Mouse (Mus musculus): ENCODE data around the gene Gm38392. TPM values are rescaled to one million over a fixed set of nuclear protein-coding genes. Genes with fewer than 3 reads are reported as not detected.
"Not testable (repeated sequence)": the region's sequence is repeated elsewhere in the genome, so short reads cannot be mapped to it uniquely, and the experiment has no call there.

Gene Gm38392
- polyA plus RNA-seq, 1 experiment, result 0.48 TPM

DNA sequence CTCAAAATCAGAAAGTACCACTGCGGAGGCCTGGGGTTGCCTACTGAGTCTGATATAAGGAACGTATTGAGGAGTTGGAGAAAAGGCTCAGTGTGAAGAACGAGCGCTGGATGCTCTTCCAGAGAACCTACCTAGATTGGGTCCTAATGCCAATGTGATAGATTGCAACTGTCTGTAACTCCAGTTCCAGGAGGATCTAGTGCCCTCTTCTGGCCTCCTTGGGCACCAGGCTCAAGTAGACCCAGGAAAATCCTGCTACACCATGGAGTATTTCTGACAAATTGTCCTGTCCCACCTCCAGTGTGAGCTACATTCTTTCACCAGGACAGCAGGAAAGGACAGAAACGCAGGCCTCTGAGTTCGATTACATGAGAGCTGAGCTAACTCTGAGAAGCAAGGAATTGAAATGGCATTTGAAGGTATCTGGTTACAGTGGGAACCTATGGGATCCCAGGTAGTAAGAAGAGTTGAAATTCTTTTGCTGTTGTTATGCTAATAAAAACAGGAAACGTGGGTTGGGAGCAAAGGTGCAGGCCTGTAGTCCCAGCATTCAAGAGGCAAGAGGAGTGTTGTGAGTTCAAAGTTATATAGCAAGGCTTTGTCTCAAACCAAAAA, 10.4 kb downstream of the Gm38392 start:
- Histone ChIP-seq H3K4me3 (ENCODE audit: insufficient read depth, low read length) (no peak overlapping the region), H3K27ac (ENCODE audit: insufficient read depth, low read depth, low read length) (no peak overlapping the region), H3K4me1 (ENCODE audit: control insufficient read depth, insufficient read depth, low read length) (no peaks in the 10 kb centered on the region)
- TF ChIP-seq CTCF (IDR thresholded peaks at IDR 0.05; ENCODE audit: low read depth, low read length) (peak; percentile 47; the same call in 1 of the 2 replicates), POLR2A (IDR thresholded peaks at IDR 0.05; ENCODE audit: borderline replicate concordance, low read depth, low read length) (no peak)

DNA sequence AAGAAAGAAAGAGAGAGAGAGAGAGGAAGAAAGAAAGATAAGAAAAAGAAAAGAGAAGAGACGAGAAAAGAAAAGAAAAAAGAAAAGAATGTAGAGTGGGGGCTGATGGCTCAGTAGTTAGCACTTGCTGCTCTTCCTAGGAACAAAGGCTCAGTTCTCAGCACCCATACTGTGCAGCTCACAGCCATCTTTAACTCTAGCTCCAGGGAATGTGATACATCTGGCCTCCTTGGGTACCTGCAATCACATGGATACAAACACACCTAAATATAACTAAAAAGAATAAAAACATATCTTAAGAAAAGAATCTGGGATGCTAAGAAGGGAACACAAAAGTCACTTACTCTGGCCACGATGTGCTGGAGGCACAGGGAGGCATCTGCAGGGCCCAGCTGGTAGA, 10.9 kb downstream of the Gm38392 start:
- TF ChIP-seq CTCF (IDR thresholded peaks at IDR 0.05; ENCODE audit: low read depth, low read length), result no peak
- TF ChIP-seq POLR2A (IDR thresholded peaks at IDR 0.05; ENCODE audit: borderline replicate concordance, low read depth, low read length), result no peak
- no peaks in the 10 kb centered on the region for H3K4me1 ChIP-seq (ENCODE audit: control insufficient read depth, insufficient read depth, low read length)
- no peak overlapping the region for H3K4me3 ChIP-seq (ENCODE audit: insufficient read depth, low read length)
- no peak overlapping the region for H3K27ac ChIP-seq (ENCODE audit: insufficient read depth, low read depth, low read length)

DNA sequence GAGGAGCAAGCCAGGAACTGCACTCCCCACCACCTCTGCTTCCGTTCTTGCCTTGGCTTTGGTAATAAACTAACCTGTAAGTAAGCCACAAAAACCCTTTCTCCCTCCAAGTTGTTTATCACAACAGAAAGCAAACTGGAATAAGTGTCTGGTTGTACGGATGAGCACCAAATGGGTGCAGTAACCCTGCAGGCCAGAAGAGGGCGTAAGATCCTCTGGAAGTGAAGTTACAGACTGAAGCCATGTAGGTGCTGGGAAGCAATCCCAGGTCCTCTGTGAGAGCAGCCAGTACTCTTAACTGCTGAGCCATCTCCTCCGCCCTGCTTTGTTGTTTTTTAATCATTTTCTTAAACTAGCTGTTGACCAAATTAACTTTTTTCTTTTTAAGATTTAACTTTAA, 13.0 kb downstream of the Gm38392 start:
- Histone ChIP-seq H3K4me3 (ENCODE audit: insufficient read depth, low read length) (no peak overlapping the region), H3K4me1 (ENCODE audit: control insufficient read depth, insufficient read depth, low read length) (no peaks in the 10 kb centered on the region), H3K27ac (ENCODE audit: insufficient read depth, low read depth, low read length) (no peak overlapping the region)
- TF ChIP-seq POLR2A (IDR thresholded peaks at IDR 0.05; ENCODE audit: borderline replicate concordance, low read depth, low read length) (no peak), CTCF (IDR thresholded peaks at IDR 0.05; ENCODE audit: low read depth, low read length) (0 out of 2 replicates have a peak, but pooled peaks have one; percentile 15)

DNA sequence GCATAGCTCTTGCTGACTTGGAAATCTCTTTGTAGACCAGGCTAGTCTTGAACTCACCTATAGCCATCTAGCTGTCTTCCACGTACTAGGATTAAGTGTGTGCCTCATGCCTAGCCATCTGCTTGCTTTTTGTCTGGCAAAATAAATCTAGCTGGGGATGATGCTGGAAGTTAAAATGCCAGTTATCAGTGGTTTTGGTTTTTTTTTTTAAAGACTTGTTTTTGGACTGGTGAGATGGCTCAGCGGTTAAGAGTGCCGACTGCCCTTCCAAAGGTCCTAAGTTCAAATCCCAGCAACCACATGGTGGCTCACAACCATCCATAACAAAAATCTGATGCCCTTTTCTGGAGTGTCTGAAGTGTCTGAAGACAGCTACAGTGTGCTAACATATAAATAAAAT, 15.2 kb downstream of the Gm38392 start:
- Histone ChIP-seq H3K4me3 (ENCODE audit: insufficient read depth, low read length) (no peak overlapping the region), H3K4me1 (ENCODE audit: control insufficient read depth, insufficient read depth, low read length) (no peaks in the 10 kb centered on the region), H3K27ac (ENCODE audit: insufficient read depth, low read depth, low read length) (no peak overlapping the region)
- TF ChIP-seq CTCF (IDR thresholded peaks at IDR 0.05; ENCODE audit: low read depth, low read length), result no peak
- no peak for TF ChIP-seq POLR2A (IDR thresholded peaks at IDR 0.05; ENCODE audit: borderline replicate concordance, low read depth, low read length)

DNA sequence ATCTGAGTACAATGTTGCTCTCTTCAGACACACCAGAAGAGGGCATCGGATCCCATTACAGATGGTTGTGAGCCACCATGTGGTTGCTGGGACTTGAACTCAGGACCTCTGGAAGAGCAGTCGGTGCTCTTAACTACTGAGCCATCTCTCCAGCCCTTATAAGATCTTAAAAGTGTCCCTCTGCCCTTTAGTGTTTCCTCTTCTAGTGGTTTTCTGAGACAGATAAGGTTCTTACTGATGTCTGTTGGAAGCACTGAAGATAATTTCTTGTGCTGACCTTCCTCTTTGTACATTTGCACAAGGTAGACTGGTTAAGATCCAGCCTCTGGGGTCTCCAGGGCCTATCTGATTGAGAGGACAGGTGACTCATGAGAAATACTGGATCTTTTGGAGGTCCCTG, 15.7 kb downstream of the Gm38392 start:
- H3K4me1 ChIP-seq (ENCODE audit: control insufficient read depth, insufficient read depth, low read length); H3K4me3 ChIP-seq (ENCODE audit: insufficient read depth, low read length); H3K27ac ChIP-seq (ENCODE audit: insufficient read depth, low read depth, low read length): not testable (repeated sequence)

DNA sequence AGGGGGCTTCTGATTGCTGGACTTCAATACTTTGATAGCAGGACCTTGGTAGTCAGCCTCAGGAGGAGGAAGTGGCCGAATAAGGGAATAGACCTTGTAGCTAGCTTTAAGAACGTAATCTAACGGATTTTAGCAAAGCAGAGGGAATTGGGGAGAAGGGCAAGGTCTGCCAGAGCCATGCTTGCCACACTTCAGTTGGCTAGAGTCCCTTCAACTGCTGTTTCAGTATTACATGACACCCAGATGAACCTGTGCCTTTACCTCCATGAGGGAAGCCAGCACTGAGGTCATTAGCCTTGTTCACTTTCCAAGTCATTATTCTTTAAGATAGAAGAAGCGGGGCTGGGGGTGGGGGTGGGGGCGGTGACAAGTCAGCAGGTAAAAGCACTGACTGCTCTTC, 18.0 kb downstream of the Gm38392 start:
- no peak overlapping the region for H3K27ac ChIP-seq (ENCODE audit: insufficient read depth, low read depth, low read length)

DNA sequence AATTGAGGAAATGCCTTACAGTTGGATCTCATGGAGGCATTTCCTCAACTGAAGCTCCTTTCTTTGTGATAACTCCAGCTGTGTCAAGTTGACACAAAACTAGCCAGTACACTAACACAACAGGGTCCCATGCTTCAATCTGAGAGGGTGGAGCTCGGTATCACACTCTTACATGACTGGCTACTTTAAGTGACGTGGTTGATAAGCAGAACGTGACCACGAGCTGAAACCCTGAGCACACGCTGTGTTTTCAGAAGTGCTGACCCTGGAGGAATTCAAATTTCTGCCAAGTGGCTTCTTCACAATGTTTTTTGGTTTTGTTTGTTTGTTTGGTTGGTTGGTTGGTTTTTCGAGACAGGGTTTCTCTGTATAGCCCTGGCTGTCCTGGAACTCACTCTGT, 19.0 kb downstream of the Gm38392 start:
- H3K27ac ChIP-seq (ENCODE audit: insufficient read depth, low read depth, low read length); H3K4me3 ChIP-seq (ENCODE audit: insufficient read depth, low read length); H3K4me1 ChIP-seq (ENCODE audit: control insufficient read depth, insufficient read depth, low read length): not testable (repeated sequence)

More for the DNA sequence above, 18.0 kb downstream of the Gm38392 start:
- Histone ChIP-seq H3K4me1 (ENCODE audit: control insufficient read depth, insufficient read depth, low read length) (no peaks in the 10 kb centered on the region), H3K4me3 (ENCODE audit: insufficient read depth, low read length) (no peak overlapping the region)
- TF ChIP-seq POLR2A (IDR thresholded peaks at IDR 0.05; ENCODE audit: borderline replicate concordance, low read depth, low read length) (no peak), CTCF (IDR thresholded peaks at IDR 0.05; ENCODE audit: low read depth, low read length) (no peak)

DNA sequence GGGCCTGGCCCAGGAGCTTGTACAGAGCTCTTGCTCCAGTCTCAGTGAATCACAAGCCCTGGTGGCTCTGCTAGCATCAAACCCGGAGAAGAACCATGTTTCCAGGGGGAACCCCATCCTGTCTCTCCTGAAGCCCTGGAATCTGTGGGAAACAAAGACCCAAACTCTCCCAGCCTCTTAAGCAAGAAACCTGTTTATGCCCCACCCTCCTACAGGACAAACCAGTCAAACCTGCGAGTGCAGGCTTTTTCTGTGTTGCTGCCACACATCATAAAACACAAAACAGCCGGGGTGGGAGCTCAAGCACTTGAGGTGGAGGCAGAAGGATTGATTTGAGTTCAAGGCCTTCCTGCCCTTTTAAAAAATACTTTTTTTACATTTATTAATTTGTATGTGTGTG, 24.7 kb downstream of the Gm38392 start:
- H3K4me1 ChIP-seq (ENCODE audit: control insufficient read depth, insufficient read depth, low read length), result no peaks in the 10 kb centered on the region
- H3K27ac ChIP-seq (ENCODE audit: insufficient read depth, low read depth, low read length), result no peak overlapping the region
- TF ChIP-seq CTCF (IDR thresholded peaks at IDR 0.05; ENCODE audit: low read depth, low read length) (no peak), POLR2A (IDR thresholded peaks at IDR 0.05; ENCODE audit: borderline replicate concordance, low read depth, low read length) (no peak)
- H3K4me3 ChIP-seq (ENCODE audit: insufficient read depth, low read length), result no peak overlapping the region

DNA sequence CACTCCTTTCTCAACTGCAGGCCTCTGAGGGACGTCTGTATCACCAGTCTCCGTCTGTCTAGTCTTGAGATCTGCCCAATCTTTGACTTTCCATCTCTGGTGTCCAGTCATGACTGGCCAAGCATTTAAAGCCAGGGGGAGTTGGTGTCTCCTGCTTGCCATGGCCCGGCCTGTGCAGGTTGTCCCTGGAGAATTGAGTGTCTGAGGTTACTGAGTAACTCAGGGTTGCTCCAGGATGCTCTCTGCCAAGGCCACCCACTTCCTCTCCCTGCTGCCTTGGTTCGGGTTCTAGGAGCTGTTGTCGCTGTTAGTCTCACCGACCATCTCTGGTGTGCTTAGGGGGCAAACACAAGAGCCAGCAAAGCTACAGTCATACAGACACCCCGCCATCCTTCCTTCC, 30.6 kb downstream of the Gm38392 start:
- H3K27ac ChIP-seq (ENCODE audit: insufficient read depth, low read depth, low read length), result no peak overlapping the region
- H3K4me1 ChIP-seq (ENCODE audit: control insufficient read depth, insufficient read depth, low read length), result no peaks in the 10 kb centered on the region
- TF ChIP-seq CTCF (IDR thresholded peaks at IDR 0.05; ENCODE audit: low read depth, low read length), result no peak
- no peak for TF ChIP-seq POLR2A (IDR thresholded peaks at IDR 0.05; ENCODE audit: borderline replicate concordance, low read depth, low read length)
- no peak overlapping the region for H3K4me3 ChIP-seq (ENCODE audit: insufficient read depth, low read length)

DNA sequence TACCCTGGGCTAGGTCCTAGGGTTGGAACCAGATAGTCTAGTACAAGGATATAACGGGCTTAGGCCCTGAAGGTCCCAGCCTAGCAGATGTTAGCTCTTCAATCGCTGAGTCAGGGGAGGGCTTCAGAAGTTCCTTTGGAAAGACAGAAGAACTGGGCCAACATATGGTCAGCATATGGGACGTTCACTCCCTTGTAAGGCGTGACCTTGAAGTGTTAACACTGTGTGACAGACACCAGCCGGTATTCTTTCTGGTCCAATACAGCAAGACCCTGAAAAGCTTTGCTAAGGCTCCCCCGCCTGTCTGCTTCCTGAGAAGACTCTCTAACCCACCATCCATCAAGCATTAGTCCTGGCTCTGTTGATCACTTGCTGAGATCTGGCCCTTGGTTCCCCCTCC, 31.1 kb downstream of the Gm38392 start:
- Histone ChIP-seq H3K4me3 (ENCODE audit: insufficient read depth, low read length) (no peak overlapping the region), H3K27ac (ENCODE audit: insufficient read depth, low read depth, low read length) (no peak overlapping the region), H3K4me1 (ENCODE audit: control insufficient read depth, insufficient read depth, low read length) (no peaks in the 10 kb centered on the region)
- TF ChIP-seq POLR2A (IDR thresholded peaks at IDR 0.05; ENCODE audit: borderline replicate concordance, low read depth, low read length), result no peak
- TF ChIP-seq CTCF (IDR thresholded peaks at IDR 0.05; ENCODE audit: low read depth, low read length), result no peak
